Mouse (Mus musculus) cerebellum, adult 8-10 months (tissue): ENCODE data around the gene Cask.

Experiments
- DNase-seq: peaks from one replicate; pipeline ENCODE4 v3.0.0; 2022

Cask gene

DNA sequence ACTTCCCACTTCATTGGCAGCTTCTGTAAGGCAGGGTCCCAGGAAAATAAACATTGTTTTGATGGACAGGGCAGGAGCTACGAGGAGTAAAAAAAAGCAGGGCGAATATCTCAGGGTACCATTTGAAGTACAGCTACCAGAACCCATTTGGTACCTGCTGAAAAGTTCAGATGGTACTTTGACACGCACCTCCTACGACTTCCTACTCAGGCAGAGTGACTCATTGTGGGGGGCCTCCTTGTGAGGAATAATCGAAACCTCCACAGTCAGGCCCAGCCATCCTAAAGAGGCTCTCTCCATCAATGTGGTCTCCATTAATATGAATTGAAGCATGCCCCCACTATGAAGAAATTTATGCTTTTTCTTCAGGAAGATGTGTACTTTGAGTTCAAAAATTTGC, 228.5 kb downstream of the Cask start:
- no peak for DNase-seq

DNA sequence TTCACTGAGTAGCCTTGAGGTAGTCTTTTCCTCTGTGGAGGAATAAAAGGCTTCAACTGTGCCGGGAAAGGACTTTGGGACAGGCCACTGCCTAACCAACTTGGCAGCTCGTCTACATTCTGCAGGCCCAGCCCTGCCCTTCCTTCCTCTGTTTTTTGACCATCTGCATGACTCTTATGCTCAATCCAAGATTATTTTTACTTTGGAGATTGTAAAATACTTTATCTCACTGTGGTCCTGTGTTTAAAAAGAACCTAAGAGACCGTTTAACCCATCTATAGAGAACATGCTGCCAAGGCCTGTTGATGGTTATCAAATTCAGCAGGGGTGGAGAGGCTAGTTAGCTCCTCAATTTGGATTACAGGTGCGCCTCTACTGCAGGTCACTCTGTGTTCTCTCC, 229.7 kb downstream of the Cask start:
- no peak for DNase-seq

DNA sequence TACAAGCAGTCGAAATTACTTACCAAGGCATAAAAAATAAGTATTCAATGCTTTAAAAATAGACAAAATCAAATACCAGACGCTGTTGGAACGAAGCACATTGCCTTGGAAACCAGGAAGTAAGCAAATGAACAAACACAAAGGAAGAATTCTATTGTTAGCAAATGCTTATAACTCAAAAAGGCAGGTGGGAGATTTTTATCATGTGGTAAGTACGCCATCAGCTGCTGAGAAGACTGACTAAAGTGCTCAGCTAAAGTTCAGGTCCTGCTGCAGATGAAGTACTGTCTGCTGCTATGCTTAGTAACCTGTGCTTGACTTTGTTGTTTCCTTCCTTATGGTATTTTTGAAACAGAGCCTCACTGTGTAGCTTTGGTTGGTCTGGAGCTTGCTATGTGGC, 232.7 kb downstream of the Cask start:
- no peak for DNase-seq

DNA sequence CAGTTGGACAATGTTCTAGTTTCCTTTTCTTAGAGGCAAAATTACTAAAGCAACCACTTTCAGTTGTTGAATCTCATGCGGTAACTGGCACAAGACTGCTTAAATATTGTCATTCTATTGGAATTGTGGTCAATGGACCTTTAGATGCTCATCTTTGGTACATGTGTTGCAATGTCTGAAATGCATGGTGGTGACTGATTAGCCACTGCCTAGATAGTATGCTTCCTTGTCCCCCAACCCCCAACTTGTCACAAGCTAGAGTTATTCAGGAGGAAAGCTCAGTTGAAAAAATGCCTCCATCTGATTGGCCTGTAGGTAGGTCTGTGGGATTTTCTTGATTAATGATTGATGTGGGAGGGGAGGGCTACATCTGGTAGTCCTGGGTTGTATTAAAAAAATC, 233.9 kb downstream of the Cask start:
- DNase-seq, result no peak

DNA sequence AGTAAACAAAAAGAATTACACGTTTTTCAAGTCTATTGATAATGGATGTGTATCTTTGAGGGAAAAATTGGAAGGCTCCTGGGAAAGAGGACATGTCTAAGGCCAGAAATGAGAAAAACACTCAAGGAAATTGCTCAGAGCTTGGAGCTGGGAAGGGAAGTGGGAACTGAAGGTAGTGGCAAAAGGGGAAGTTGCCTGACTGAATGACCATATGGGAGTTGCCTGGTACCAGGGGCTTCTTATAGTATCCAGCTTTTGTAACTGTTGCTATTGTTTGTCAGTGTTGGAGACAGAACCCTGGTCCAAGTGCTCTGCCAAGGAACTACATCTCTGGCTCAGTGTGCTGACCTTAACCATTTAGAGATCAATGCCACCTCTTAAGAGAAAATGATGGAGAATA, 234.4 kb downstream of the Cask start:
- no peak for DNase-seq

DNA sequence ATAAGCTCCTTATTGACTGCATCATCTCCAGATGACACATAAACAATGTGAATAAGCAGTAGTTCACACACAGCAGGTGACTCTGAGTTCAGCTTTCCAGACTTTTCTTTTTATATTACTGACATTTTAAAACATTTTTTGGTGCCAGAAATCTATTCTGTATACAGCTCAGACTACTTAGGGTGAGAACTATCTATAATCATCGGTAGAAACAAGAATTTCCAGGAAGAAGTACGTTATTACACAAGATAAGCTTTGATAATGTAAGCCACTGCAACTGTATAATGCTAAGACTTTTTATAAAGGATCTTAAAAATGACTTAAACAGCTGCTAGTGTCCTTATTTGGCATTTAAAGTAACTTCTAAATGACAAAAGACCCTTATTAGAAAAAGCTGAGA, 239.1 kb downstream of the Cask start:
- DNase-seq, result no peak

DNA sequence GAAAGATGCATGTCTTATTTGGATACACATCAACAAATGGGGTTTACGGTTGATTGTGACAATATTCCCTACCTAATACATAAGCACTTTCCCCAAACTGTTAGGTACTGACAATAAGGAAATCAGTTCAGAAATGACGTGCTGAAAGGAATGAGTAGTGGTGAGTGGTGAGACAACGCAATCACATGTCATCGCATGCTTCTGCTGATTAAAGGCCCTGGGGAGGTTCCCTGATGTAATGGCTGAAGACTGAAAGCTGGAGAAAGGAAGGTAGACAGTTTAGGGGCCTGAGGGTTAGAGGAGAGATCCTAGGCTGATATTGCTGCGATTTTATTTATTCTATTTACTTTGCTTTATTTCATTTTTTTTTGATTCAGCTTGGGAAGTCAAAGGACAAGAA, 240.1 kb downstream of the Cask start:
- DNase-seq, result no peak

DNA sequence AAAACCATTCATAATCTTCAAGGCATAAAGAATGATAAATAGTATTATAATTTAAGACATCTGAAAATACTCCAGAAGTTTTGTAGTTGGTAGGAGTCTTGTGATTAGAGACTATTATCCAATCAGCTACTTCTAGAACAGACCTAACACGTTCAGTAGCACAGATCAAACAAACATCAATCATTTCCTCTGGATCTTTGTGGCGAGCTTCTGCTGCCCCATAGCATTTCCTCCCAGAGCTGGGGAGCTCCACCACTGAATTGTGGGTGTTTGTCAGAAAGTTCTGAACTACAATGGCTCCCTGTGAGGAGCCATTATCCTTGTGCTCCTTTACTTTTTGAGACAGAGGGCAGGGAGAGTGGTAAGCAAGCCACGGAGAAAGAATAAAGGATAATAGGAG, 243.4 kb downstream of the Cask start:
- no peak for DNase-seq

DNA sequence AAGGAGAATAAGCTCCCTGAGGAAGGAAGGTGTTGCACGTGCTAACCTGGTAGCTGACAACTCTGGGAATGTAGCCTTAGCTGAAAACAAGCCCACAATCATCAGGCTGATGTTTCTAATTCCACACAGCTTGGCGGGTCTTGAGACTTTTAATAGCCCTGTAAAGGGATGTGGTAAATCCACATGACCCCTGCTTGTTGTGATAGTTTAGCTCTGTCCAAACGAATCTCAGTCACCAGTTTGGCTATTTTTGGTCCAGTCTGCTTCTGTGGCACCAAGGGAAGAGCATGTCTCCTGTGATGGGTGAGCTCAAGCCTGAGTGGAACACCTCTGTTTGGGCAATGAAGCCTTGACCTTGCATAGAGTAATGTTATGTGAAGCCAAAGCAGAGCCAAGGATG, 244.4 kb downstream of the Cask start:
- DNase-seq, result no peak

DNA sequence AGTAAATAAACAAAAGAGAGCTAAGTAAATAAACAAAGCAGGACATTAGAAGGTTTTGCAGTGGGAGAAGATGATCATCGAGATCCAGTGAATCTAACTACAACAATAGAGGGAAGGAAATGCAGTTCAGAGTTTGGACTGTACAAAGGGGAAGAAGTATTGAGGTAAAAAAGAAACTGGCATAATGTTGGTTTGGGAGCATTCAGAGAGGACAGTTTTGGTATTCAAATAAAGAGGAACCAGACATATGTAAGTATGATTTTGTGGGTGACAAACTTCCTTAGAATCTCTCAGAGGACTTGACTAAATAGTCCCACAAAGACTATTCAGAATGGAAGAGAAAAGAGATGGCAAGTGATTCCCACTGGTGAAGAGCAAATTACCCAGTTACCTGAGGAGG, 251.2 kb downstream of the Cask start:
- DNase-seq, result no peak

DNA sequence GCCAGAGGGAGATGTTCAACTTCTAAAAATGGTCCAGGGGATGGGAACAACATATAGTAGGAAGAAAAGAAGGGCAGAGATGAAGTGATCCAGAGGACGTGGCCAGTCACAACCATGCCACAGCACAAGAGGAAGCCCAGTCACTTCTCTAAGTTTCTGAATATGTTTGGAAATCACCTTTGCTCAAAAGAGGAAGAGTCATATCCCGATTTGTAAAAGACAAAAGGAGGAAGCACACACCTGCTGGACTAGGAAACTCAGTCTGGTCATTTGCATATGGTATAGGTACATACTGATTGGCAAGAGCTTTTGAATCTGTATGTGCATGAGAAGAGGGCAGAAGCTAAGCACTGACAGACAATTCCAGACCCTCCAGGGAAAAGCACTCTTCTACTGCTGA, 251.8 kb downstream of the Cask start:
- no peak for DNase-seq

DNA sequence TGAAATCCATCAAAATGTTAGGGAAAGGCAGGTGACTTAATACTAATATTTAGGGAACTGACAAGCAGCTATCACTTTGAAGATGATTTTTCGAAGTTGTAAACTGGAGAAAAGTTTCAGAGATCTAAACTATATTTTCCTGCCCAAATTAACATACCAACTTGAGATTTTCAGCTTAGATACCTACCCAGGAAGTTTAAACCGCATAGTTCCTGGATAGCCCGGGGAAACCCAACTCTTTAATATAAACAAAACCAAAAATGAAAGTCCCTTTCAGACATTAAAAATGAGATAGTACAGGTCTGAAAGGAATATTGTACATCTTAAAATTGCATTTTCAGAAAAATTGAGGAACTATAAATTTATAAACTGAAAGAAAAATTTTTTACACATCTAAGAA, 273.5 kb downstream of the Cask start:
- DNase-seq, result no peak

DNA sequence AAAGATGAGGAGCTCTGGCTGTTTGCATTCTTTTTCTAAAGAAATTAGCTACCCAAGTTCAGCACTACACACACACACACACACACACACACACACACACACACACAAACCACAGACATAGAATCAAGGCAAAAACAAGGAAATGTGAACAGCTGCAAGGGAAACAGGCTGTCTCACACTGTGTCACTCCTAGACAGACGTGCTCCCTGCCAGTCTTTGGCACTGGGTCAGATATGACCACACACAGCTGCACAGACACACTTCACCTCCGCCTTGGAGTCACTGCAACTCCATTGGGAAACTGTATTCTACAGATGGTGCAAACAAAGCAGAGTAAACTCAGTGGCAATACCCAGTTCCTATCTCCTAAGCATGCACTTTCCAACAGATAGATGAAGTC, 274.6 kb downstream of the Cask start:
- DNase-seq, result no peak

DNA sequence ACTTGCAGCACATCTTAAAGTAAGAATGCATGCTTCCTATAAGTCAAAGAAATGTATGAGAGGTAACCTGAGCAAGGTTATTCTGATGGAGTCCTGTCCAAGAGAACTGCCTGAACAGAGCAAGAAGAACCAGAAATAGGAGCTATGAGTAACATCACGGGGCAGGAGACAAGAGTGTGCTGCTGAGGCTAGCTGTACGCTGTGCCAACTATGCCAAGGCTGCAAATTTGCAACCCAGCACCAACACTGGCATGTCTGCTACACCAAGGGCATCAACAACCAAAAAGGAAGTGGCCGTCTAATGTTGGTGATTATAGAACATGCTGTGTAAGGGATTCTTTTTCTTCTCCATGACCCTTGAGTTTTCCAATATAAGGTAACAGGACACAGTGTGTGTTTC, 276.3 kb downstream of the Cask start:
- no peak for DNase-seq

DNA sequence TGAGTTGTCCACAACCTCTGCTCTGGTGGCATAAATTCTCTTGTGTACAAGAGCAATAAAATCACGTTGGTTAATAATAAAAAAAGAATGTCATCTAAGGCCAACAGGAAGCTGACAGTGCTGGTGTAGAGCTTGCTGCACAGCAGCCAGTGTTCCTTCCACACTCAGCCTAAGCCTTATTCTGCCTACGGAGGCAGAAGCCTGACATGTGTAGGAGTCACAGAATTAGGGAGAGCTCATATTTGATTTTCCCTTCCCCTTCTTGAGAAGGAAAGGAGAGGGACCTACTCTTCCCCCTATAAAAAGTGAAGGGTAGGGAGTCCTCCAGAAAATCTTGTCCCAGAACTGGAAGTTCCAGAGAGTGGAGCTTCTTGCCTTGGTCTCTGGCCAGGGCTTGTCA, 276.9 kb downstream of the Cask start:
- DNase-seq, result no peak

DNA sequence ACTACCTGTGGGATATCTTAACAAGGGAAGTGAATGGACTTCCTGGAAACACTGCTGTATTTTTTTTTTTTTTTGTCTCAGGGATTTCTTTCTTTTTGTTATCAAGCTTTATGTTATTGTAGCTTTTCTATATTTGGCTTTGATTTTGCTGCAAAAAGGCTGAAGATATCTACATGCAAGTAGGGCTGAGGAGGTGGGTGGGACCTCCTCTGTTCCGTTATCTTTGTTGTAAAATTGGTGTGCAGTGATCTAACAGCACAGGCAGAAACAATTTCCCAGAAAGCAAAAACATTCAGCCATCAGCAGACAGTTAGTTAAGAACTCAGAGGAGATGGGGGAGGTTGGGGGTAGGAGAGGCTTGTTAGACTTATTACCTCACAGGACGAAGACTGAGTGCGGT, 296.7 kb downstream of the Cask start:
- no peak for DNase-seq

DNA sequence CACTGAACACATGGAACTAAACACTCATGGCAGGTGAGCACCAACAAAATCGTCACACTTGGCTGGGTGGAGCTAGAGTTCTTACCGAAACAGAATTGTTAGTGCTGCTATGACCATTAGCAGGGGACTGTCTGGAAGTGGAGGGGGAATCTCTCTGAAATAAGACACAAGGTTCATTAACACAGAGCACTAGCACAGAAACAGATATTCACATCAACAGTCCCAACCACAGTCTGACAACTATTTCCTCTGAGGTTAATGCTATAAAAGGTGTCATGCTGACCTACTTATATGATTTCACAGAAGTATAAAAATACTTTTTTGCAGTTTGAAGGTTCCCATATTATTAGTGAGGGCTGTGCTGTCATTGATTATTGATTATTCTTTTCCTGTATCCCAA, 298.9 kb downstream of the Cask start:
- no peak for DNase-seq

DNA sequence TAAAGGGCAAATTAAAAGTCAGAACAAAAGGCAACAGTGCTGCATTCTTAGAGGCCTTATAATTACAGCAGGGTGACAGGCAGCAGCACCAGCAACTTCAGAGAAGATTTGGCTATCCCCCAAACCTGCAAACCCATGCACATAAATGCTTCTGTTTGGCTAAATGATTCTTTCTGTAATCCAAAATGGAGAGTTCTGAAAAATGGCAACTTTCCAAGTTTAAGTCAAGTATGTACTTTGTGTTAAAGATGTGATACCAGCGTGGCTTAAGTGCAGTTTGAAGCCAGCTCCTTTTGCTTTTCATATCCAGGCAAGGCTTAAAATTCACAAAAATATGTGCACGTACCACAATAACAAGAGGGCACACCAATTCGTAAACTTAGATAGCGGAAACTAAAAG, 299.6 kb downstream of the Cask start:
- no peak for DNase-seq

DNA sequence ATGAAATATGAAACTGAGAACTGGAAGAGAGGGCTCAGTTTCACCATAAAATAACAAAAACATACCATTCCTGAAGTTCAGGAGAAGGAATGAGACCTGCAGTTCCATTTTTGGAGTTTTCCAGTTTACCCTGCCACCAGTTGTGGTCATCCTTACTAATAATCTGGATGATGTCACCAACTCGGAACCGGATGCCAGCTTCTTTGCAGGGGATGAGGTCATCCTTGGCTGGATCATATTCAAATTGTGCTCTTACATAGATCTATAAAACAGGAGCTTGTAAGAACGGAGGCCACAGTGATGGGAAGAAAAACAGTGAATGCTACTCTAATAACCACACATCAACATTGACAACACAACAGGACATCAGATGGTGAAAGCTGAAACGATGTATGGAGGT, 302.1 kb downstream of the Cask start:
- DNase-seq, result no peak

DNA sequence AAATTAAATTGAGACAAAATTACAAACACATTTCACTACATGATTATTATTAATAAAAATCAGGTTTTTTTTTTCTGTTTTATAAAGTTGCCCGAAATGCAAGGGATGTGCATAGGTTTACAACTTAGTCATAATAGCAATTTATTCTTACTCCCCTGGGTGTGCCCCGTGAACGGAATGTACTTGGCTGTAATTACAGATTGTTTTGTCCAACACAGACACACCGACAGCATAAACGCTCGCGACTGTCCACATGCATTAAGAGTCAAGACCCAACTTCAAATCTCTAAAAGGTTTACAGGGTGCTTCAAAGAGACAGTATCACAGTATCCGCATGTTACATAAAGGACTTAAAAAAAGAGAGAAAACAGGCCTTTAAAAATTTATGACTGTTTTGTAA, 329.9 kb downstream of the Cask start:
- no peak for DNase-seq

DNA sequence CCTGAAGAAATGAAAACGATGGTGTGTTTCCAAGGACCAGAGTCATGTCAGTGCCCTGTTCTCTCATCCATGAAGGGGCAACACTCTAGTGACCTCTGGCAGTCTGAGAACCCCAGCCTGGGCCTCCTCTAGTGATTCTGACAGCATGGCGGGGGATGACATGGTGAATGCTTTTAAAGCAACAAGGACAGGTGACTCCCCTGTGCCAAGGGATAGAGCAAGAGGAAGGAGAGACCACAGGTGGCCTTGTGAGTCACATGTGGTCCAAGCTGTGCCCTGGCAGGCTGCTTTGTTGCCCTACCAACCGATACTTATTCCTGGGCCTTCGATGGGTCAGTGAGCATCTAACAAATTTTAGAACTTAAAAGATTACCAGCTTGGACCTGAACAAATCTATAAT, 330.6 kb downstream of the Cask start:
- no peak for DNase-seq

DNA sequence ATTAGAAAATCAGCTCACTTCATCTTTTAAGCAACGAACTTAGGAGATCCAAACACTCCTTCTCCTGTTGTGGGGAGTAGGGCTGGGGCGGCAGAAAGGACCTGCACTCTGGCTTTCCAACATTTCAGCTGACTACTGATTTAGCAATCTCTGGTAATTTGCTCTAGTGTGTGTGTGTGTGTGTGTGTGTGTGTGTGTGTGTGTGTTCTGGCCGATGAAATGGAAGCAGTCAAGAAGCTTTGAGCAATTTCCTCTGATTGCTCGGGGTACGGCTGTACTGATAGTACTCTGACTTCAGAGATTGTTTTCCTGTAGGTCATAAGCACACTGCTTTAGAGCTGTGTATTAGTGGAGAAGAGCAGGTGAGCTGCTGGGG, 331.8 kb downstream of the Cask start:
- DNase-seq, result no peak

DNA sequence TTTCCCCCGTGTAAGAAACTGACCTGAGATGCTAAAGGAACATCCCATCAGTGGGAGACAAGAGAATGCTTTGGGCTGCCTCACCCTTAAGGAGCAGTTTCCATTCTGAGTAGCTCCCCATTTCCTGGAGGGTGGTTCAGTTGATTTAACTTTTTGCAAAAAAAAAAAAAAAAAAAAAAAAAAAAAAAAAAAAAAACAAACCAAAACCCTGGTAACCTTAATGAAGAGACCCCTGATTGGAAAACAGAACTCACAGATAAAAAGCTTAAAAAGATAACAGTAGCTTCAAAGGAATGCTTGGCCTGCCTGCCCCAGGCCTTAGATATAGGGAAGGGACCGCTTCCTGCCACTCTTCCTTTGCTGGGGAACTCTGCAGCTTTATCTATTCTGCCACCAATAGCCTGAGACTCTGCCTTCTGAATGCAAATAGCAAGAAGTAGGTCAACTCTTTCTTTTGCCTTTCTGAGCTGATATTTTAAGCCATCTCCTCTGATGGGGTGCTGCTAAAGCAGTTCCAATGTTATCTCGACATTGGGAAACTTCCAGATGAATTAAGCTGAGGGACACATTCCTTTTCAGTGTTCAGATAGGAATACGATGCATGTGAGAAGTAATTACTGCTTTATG, 332.3 kb downstream of the Cask start:
- no peak for DNase-seq

DNA sequence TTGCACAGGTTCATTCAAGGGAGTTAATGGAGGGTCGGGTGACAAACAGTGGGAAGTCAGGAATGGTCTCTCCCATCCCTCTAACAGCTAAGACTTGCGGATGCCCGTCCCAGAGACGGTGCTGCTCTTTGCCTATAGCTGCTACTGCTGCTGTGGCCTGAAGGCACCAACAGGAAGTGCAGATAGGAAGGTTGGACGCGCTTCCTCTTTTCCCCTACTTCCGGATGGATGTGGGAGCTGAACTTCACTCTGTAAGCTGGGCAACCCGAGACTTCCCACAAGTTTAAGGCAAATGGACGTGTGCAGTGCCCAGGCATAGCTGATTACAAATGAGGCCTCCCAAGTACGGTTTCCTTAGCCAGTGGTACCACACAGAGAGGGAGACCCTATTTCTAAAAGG, 333.1 kb downstream of the Cask start:
- DNase-seq, result no peak

DNA sequence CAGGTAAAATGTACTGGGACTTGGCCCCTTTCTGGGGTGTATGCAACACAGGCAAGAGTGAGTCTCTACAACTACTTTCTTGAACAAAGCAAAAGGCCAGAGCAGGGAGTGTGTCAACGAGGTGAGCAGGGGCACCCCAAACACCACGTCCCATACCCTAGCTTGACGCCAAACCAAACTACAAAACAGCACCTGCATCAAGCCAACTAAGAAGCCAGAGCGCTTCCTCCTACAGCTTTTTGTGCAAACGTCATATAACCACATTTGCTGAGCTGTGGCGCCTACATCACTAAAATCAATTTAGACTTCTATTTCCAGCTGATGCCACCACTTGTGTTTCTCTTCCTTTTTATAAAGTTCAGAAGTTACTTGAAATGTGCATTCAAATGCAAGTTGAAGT, 334.7 kb downstream of the Cask start:
- DNase-seq, result no peak

DNA sequence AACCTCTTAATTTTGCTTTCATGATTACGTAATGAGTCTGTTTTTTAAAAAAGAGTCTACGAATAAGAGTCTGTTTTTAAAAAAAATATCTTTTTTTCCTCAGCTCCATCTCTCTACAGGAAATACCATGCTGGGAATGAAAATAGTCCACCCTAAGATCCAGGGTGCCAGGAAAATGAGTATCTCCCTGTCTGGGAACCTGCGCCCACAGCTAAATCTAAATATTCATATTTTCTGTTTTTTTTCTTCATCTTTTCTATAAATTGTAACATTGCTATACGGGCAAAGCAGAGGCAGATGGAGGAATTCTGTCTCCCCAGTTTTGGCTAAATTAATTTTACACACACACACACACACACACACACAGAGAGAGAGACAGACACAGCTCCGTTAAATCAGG, 337.3 kb downstream of the Cask start:
- DNase-seq, result no peak
